Mouse (Mus musculus) CH12.LX (cell line): Measurements from ENCODE around the gene Arpc3.

ENCODE experiments used
- CTCF ChIP-seq, 2 experiments: IDR thresholded peaks in 1 of 2; conservative IDR thresholded peaks in 1 of 2; 2 replicates each; pipeline ENCODE4 v1.5.1; 2011 to 2012; ENCODE audit warnings: low read depth in 2 of 2, low read length in 2 of 2, improper control_type of control experiment in 1 of 2, inconsistent platforms in 1 of 2, mild to moderate bottlenecking in 1 of 2, moderate library complexity in 1 of 2
- E2F4 ChIP-seq: IDR thresholded peaks from 2 replicates; pipeline ENCODE4 v1.6.1; 2011; ENCODE audit warnings: low read depth, low read length, improper control_type of control experiment; ENCODE audit not compliant: insufficient replicate concordance
- HCFC1 ChIP-seq: IDR thresholded peaks from 2 replicates; pipeline ENCODE4 v1.6.1; 2012; ENCODE audit warnings: low read depth, mild to moderate bottlenecking, inconsistent platforms, low read length, improper control_type of control experiment
- IRF4 ChIP-seq: IDR thresholded peaks from 2 replicates; pipeline ENCODE4 v1.6.1; 2014; ENCODE audit warnings: low read depth, mild to moderate bottlenecking, inconsistent platforms, low read length, improper control_type of control experiment
- POLR2A ChIP-seq: IDR thresholded peaks from 2 replicates; pipeline ENCODE4 v1.6.1; 2011; ENCODE audit warnings: low read depth, mild to moderate bottlenecking, improper control_type of control experiment, low read length
- TBP ChIP-seq: conservative IDR thresholded peaks from 2 replicates; pipeline ENCODE4 v1.6.1; 2011; ENCODE audit warnings: low read depth, low read length, improper control_type of control experiment

DNA sequence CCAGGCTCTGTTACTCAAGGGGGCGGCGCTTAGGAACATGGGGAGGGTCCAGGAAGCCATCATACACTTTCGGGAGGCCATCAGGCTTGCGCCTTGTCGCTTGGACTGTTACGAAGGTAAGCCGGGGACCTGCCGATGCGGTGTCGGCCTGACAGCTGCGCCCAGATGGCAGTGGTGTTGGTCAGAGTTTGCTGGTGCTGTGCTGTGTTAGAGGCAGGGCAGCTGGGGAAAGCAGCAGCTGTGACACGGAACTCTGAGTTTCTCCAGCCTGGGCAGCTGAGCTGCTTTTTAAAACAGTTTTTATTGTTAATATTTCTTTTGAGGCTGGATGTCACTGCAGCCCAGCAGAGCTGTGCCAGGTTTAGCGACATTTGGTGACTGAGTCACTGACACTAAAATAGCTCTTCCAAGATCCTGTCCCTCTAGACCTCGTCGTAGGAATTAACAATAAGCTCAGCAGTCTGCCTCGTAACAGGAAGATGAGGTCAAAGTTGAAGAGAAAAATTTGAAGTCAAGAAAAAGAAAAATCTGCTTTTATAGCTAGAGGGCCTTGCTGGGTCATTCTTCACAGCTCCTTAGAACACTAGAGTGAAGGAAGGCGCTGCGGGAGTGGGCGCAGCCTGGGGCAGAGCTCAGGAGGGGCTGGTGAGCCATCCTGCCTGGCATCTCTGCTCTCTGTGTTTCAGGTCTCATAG, 47.9 kb downstream of the Arpc3 start:
- no peak for TF ChIP-seq TBP
- no peak for TF ChIP-seq HCFC1
- TF ChIP-seq CTCF (conservative IDR thresholded peaks at IDR 0.05 in 1 of 2, IDR thresholded peaks at IDR 0.05 in 1 of 2; ENCODE audit: low read depth in 2 of 2, low read length in 2 of 2), result no peak
- TF ChIP-seq POLR2A, result no peak
- TF ChIP-seq IRF4, result no peak
- no peak for TF ChIP-seq E2F4
